Mouse (Mus musculus) forebrain, postnatal 0 days (tissue): ENCODE data around the gene Bsg. TPM values are rescaled to one million over a fixed set of nuclear protein-coding genes. Genes with fewer than 3 reads are reported as not detected.

Experiments used
- ATAC-seq: fragments of 200-750 bp; cut with Nextera tagmentation; 2 replicates; pipeline ENCODE4 v1.8.0; 2017; ENCODE audit warnings: mild to moderate bottlenecking, moderate library complexity
- DNase-seq: peaks from one replicate; pipeline ENCODE4 v3.0.0-alpha.2; 2015
- H3K27ac ChIP-seq: fragments of 300-500 bp; sonication (generic); 2 replicates; pipeline ENCODE4 v1.5.1; 2014; ENCODE audit warnings: low read depth, mild to moderate bottlenecking, antibody characterized with exemption, low read length, moderate library complexity, mixed read lengths
- H3K27me3 ChIP-seq: fragments of 300-500 bp; sonication (generic); 2 replicates; pipeline ENCODE4 v1.6.1; 2014; ENCODE audit warnings: mild to moderate bottlenecking, low read length, mixed read lengths; ENCODE audit not compliant: insufficient read depth
- H3K36me3 ChIP-seq: fragments of 300-500 bp; sonication (generic); 2 replicates; pipeline ENCODE4 v1.6.1; 2014; ENCODE audit warnings: mild to moderate bottlenecking, moderate library complexity; ENCODE audit not compliant: insufficient read depth
- H3K4me1 ChIP-seq: fragments of 300-500 bp; sonication (generic); 2 replicates; pipeline ENCODE4 v1.6.1; 2014; ENCODE audit warnings: antibody characterized with exemption; ENCODE audit not compliant: insufficient read depth
- H3K4me2 ChIP-seq: fragments of 300-500 bp; sonication (generic); 2 replicates; pipeline ENCODE4 v1.6.1; 2014; ENCODE audit warnings: low read depth, mild to moderate bottlenecking, moderate library complexity
- H3K4me3 ChIP-seq: fragments of 300-500 bp; sonication (generic); 2 replicates; pipeline ENCODE4 v1.5.1; 2014; ENCODE audit warnings: low read depth, low read length, mixed read lengths
- H3K9ac ChIP-seq: fragments of 300-500 bp; sonication (generic); 2 replicates; pipeline ENCODE4 v1.6.1; 2014; ENCODE audit warnings: mild to moderate bottlenecking
- H3K9me3 ChIP-seq: fragments of 300-500 bp; sonication (generic); 2 replicates; pipeline ENCODE4 v1.6.1; 2016; ENCODE audit warnings: low read length
- CTCF ChIP-seq: sonication (generic); IDR thresholded peaks from 2 replicates; pipeline ENCODE4 v1.5.1; 2016; ENCODE audit warnings: antibody characterized with exemption, control low read depth, low read depth
- WGBS: fragments of 180-500 bp; shearing (Covaris S2); extraction: QIAGEN DNeasy Blood & Tissue Kit; methylation state at CpG from one replicate; pipeline ENCODE4 v1.1.7; 2014; 5-methylcytosine and 5-hydroxymethylcytosine counted together
- polyA plus RNA-seq: library from polyadenylated mRNA; unstranded; fragments of >200 nt; fragmentation: Nextera tagmentation; extraction: Ambion mirVana; gene quantifications from 2 replicates; pipeline ENCODE4 v1.2.1, GENCODE M21; 2015
- total RNA-seq: library from RNA; depleted of rRNA; stranded (reverse); fragments of >200 nt; gene quantifications from 2 replicates; pipeline ENCODE4 v1.2.3, GENCODE M21; 2014

Bsg gene
- total and polyA plus RNA-seq, 2 experiments from 2014 or later, result 960 to 1,046 TPM

DNA sequence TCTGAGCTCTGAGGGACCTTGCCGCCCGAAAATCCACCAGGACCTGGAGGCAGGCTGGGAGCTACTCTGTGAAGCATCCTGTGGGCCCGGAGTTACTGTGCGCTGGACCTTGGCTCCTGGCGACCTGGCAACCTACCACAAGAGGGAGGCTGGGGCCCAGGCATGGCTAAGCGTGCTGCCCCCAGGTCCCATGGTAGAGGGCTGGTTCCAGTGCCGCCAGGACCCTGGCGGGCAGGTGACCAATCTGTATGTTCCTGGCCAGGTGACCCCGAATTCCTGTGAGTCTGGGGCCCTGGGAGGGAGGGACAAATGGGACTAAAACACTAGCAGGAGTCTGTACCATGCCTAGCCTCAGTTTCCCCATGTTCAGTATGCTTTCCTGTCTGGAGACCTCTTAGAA is 37.8 kb upstream of the Bsg start:
- DNase-seq (no peak), ATAC-seq (no peak)
- Histone ChIP-seq H3K4me1 (peaks cover 18% of the 10 kb centered on the region), H3K4me2 (no peak overlapping the region), H3K27me3 (no peaks in the 10 kb centered on the region), H3K9ac (no peak overlapping the region), H3K4me3 (no peak overlapping the region), H3K36me3 (no peaks in the 10 kb centered on the region), H3K27ac (no peak overlapping the region), H3K9me3 (no peaks in the 10 kb centered on the region)
- no peak for TF ChIP-seq CTCF
- 74% methylated on average over 9 of the region's 9 CpGs for WGBS

DNA sequence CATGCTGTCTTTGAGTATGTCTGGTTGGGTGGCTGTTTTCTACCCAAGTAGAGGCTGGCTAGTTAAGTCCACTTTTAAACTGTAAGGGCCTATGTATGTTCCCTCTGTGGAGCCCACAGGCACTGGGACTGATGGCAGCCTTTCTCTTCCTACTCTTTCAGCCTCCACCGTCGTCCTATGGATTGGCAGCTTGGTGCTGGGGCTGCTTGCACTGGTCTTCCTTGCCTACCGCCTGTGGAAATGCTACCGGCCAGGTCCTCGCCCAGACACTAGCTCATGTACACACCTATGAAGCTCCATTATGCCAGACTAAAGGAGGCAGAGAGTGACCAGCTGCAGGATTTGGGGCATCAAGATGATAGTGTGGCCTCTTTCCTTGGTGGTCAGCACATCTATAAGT is 36.2 kb upstream of the Bsg start:
- H3K27me3 ChIP-seq, result no peaks in the 10 kb centered on the region
- H3K27ac ChIP-seq, result peak overlapping the region; percentile 95
- peak overlapping the region; percentile 100 for H3K4me3 ChIP-seq
- peaks cover 4% of the 10 kb centered on the region; the same call in 1 of the 2 replicates for H3K36me3 ChIP-seq
- peaks cover 18% of the 10 kb centered on the region for H3K4me1 ChIP-seq
- H3K9me3 ChIP-seq, result no peaks in the 10 kb centered on the region
- TF ChIP-seq CTCF, result no peak
- 86% methylated on average over 5 of the region's 5 CpGs for WGBS
- peak overlapping the region; percentile 89 for H3K4me2 ChIP-seq
- H3K9ac ChIP-seq, result peak overlapping the region; percentile 10; the same call in 1 of the 2 replicates
- no peak for DNase-seq
- ATAC-seq, result no peak

DNA sequence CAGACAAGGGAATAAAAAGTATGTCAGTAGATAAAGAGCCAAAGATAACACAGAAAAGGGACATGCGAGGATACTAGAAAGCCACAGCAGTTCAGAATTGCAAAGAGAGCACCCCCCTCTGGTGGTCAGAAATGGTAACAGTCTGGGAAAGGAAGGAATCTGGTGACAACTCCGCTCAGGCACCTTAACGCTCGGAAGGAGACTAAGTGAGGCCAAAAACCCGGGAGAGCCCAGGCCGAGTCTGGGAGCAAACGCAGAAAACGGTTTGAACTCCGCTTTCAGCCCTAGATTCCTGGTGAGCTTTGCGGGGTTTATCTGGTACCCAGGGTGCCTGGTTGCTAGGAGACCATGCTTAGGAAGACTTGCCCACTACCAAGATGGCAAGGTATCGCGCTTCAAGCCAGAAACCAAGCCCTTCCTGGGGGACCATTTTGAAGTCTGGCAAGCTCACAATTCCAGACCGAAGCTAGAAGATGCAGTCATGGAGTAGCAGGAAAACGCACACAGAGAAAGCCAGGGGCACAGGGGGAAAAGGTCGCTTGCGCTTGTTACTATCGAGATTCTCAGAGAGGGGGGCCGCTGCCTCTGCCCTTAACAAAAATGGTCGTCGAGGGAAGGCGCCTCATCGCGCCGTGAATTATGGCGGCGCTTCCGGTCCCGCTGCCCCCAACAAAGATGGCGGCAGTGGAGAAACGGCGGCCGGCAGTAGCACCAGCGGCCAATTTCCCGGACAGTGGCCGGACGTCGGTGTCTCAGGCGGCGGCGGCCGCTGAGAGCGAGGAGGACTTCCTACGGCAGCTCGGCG is 35.3 kb upstream of the Bsg start, which contains the start of gene Tpgs1:
Gene Tpgs1, plus strand, starts transcription at position 599 of the 805 bp plus-strand sequence.
- peak; percentile 93 for TF ChIP-seq CTCF
- Histone ChIP-seq H3K4me1 (peaks cover 18% of the 10 kb centered on the region), H3K9me3 (no peaks in the 10 kb centered on the region), H3K36me3 (peaks cover 4% of the 10 kb centered on the region; the same call in 1 of the 2 replicates), H3K27ac (peak within 1 kb of the TSS; percentile 95), H3K27me3 (no peaks in the 10 kb centered on the region), H3K9ac (peak within 1 kb of the TSS; percentile 96), H3K4me2 (peak within 1 kb of the TSS; percentile 89), H3K4me3 (peak within 1 kb of the TSS; percentile 100)
- peak; percentile 98 for DNase-seq
- WGBS, result under 1% methylated on average over 45 of the region's 45 CpGs
- ATAC-seq, result peak; percentile 92

DNA sequence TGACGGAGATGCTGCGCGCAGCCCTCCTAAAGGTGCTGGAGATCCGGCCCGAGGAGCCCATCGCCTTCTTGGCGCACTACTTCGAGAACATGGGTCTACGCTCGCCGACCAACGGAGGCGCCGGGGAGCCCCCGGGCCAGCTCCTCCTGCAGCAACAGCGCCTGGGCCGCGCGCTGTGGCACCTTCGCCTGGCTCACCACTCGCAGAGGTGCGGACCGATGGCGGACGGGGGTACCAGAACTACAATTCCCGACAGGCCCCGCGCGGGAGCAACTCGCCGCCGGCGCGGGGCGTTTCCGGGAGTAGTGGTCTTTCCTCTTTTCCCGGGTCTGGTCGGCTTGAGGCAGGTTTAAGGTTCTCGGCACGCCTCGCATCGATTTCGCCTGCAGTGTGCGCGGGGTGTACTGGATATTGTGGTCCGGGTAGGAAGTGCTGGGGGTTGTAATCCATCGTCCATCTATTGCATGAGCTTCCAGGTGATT is 34.7 kb upstream of the Bsg start:
- Histone ChIP-seq H3K4me3 (peak overlapping the region; percentile 100), H3K4me2 (peak overlapping the region; percentile 89), H3K27ac (peak overlapping the region; percentile 95), H3K9ac (peak overlapping the region; percentile 96), H3K9me3 (no peaks in the 10 kb centered on the region), H3K4me1 (peaks cover 18% of the 10 kb centered on the region), H3K36me3 (peaks cover 4% of the 10 kb centered on the region; the same call in 1 of the 2 replicates), H3K27me3 (no peaks in the 10 kb centered on the region)
- DNase-seq, result peak; percentile 88
- TF ChIP-seq CTCF, result 0 out of 2 replicates have a peak, but pooled peaks have one; percentile 1
- ATAC-seq, result peak; percentile 67
- WGBS, result 3% methylated on average over 39 of the region's 47 CpGs

DNA sequence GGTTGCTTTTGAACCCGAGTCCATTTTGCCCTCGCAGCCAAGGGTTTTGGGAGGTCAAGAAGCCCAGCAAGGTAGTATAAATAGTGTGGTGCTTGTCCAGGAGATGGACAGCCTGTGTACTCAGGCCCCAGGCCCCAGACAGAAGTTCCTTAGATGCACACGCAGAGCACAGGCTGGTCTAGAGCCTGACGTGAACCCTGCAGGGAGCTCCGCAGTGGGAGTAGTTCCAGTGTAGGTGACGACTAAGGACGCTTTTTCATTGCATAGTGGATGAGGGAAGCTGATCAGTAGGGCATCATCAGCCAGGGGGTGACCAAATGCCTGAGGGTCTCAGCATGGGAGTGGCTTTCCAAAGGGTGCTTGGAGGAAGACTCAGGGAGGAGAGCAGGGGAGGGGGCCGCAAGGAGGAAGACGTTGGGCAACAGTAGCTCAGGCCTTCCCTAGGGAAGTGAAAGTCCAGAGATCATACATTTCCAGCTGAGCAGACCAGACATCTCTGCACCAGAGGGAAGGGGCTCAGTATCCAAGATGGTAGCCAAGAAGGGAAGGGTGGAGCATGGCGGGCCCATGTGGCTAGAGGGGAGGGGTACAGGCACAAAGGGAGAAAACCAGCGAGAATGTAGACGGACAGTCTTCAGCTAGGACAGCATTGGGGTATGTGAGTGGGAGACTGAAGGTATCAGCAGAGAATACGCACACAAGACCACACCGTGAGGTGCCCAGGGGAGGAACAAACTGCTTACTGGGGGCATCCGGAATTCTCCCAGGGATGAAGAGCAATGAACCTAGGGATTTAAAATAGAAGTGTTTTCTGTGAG is 34.0 kb upstream of the Bsg start:
- H3K9ac ChIP-seq, result peak overlapping the region; percentile 96
- TF ChIP-seq CTCF, result no peak
- peak overlapping the region; percentile 100 for H3K4me3 ChIP-seq
- H3K27me3 ChIP-seq, result no peaks in the 10 kb centered on the region
- H3K36me3 ChIP-seq, result peaks cover 5% of the 10 kb centered on the region; the same call in 1 of the 2 replicates
- no peaks in the 10 kb centered on the region for H3K9me3 ChIP-seq
- peaks cover 18% of the 10 kb centered on the region for H3K4me1 ChIP-seq
- H3K27ac ChIP-seq, result peak overlapping the region; percentile 95
- no peak for DNase-seq
- 35% methylated on average over 15 of the region's 15 CpGs for WGBS
- 0 out of 2 replicates have a peak, but pooled peaks have one; percentile 6 for ATAC-seq
- H3K4me2 ChIP-seq, result peak overlapping the region; percentile 89

DNA sequence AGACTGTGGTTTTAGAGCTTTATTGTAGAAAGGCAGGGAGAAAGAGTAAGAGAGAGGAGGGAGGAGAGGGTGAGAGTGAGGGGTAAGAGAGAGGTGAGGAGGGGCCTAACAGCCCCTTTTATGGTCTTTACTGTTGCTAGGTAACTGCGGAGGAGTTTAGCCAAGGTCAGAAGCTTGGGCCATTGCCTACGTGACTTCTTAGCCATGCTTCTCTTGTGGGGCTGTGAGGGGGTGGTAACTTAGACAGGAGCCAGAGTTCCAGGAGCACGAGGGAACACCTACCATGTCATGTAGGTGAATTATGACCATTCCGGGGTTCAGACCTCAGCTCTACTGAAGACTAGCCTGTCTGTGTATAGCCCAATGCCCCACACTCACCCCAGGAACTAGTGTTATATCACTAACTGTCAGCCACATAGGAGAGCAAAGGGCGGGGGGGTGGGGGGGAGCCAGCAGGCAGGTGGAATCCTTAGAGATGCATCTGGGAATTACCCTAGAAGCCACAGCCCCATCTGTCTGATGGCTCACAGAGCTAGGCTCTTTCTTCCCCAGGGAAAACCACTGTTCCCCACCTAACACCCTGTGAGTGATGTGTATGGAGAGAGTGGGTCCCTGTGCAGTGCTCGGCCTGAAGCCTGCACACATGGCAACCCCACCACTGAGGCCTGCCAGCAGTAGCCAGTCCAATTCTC is 32.7 kb upstream of the Bsg start:
- H3K4me3 ChIP-seq, result no peak overlapping the region
- WGBS, result 72% methylated on average over 6 of the region's 6 CpGs
- no peak overlapping the region for H3K9ac ChIP-seq
- ATAC-seq, result no peak
- H3K27me3 ChIP-seq, result no peaks in the 10 kb centered on the region
- H3K27ac ChIP-seq, result no peak overlapping the region
- H3K36me3 ChIP-seq, result peaks cover 12% of the 10 kb centered on the region
- no peak overlapping the region for H3K4me2 ChIP-seq
- H3K4me1 ChIP-seq, result peaks cover 18% of the 10 kb centered on the region
- DNase-seq, result no peak
- no peak for TF ChIP-seq CTCF
- no peaks in the 10 kb centered on the region for H3K9me3 ChIP-seq
